Mouse (Mus musculus): ENCODE results near the gene Kcnb1. TPM values are rescaled to one million over a fixed set of nuclear protein-coding genes. Genes with fewer than 3 reads are reported as not detected.

Gene Kcnb1
- polyA plus RNA-seq, 1 experiment from 2014 or later: 0.85 TPM

DNA sequence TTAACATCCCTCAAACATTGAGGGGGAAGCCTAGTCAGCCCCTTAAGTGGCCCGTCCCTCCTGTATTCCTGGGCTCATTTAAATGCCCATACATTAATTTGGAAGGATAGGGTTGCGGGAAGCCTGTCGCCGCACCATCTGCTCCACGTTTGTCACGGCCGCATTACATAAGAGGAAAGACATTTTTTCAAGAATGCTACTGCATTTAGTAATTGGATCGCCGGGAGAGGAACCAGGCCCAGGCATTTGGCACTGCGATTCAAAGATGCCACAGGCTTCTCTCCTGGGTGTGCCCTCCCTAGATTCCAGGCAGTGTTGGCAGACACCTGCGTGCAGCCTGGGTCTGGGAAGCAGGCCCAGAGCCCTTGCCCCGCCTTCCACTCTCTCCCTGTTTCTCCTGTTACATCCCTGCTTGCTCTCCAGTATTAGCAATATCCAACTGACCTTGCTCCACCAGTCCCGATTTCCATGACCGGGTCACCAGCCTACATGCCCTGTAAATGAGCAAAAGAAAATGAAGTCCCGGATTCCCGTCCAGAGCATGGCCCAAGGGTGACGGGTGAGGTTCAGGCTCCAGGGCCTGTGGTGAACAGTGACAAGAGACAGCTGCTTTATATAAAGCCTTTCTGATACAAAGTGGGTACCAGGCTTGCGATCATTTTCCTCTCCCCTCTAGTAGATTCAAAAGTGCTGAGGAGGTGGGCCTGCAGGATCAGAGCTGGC is 110.3 kb downstream of the Kcnb1 start:
- 53% methylated on average over 18 of the region's 18 CpGs for WGBS
- no peak for ATAC-seq (ENCODE audit: insufficient number of reproducible peaks, insufficient read depth, low FRiP score, low read depth)
- Histone ChIP-seq H3K4me3 (ENCODE audit: control insufficient read depth in 1 of 2, insufficient read depth in 1 of 2, low read depth in 1 of 2, low read length in 2 of 2) (no peak overlapping the region), H3K36me3 (ENCODE audit: control insufficient read depth, insufficient read depth, low read length) (no peaks in the 10 kb centered on the region), H3K9ac (ENCODE audit: low read length) (no peak overlapping the region), H3K4me2 (ENCODE audit: low read length) (no peak overlapping the region), H3K4me1 (ENCODE audit: control insufficient read depth in 2 of 2, insufficient read depth in 2 of 2, low read length in 2 of 2) (peaks cover 8 to 12% of the 10 kb centered on the region in 2 experiments), H3K9me3 (ENCODE audit: control insufficient read depth, low read length) (no peaks in the 10 kb centered on the region), H3K27ac (replicated peaks in 1 of 2; ENCODE audit: control insufficient read depth in 1 of 2, insufficient read depth in 1 of 2, low read depth in 2 of 2, low read length in 2 of 2) (no peak overlapping the region), H3K27me3 (ENCODE audit: control insufficient read depth, insufficient read depth, low read length) (no peaks in the 10 kb centered on the region)

DNA sequence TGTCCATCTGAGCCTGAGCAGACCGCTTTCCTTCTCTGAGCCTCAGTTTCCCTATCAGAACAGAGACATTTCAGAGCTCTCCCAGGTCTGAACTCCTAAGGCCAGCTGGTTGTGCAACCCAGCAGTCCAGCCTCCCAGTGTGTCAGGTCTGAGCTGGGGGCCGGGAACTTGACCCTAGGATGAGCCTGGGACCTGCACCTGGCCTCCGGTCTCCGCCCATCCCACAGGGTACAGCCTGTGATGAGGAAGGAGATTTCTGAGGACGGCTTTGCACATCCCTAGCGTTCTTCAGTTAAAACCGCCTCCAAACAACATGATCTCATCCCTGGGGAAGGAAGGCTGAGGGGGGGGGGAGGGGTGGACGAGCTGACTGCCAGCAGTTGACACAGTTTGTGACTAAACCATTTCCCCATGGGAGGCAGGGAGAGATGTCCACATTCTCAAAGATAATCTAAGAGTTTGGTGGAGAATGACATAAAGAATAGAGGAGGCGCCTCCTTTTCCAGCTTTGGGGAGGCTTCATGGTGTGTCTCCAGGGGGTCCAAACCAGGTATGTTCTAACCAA is 110.9 kb downstream of the Kcnb1 start:
- Histone ChIP-seq H3K9ac (ENCODE audit: low read length) (no peak overlapping the region), H3K9me3 (ENCODE audit: control insufficient read depth, low read length) (no peaks in the 10 kb centered on the region), H3K4me3 (ENCODE audit: control insufficient read depth in 1 of 2, insufficient read depth in 1 of 2, low read depth in 1 of 2, low read length in 2 of 2) (no peak overlapping the region), H3K4me2 (ENCODE audit: low read length) (no peak overlapping the region), H3K27me3 (ENCODE audit: control insufficient read depth, insufficient read depth, low read length) (no peaks in the 10 kb centered on the region), H3K36me3 (ENCODE audit: control insufficient read depth, insufficient read depth, low read length) (no peaks in the 10 kb centered on the region), H3K27ac (replicated peaks in 1 of 2; ENCODE audit: control insufficient read depth in 1 of 2, insufficient read depth in 1 of 2, low read depth in 2 of 2, low read length in 2 of 2) (no peak overlapping the region), H3K4me1 (ENCODE audit: control insufficient read depth in 2 of 2, insufficient read depth in 2 of 2, low read length in 2 of 2) (peaks cover 8 to 12% of the 10 kb centered on the region in 2 experiments)
- whole genome bisulfite sequencing: 48% methylated on average over 9 of the region's 9 CpGs
- no peak for ATAC-seq (ENCODE audit: insufficient number of reproducible peaks, insufficient read depth, low FRiP score, low read depth)

DNA sequence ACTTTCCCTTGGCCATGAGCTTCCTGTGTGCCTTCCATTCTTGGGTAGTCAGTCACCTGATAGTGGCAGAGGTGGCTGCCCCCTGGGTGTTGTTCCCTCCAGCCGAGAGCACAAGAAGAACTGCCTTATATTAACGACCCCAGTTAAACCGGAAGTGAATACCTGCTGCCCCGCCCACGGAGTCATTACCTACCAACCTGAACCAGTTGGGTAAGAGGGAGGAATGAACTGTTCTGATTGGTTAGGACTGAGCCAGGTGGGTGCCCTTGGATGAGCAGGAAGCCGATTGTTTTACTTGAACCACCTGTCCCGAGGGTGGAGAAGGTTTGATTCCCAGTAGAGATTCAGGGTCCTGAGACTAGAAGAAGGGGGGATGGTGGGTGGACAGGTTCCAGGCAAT is 111.5 kb downstream of the Kcnb1 start:
- H3K27me3 ChIP-seq (ENCODE audit: control insufficient read depth, insufficient read depth, low read length): no peaks in the 10 kb centered on the region
- WGBS: 30% methylated on average over 7 of the region's 7 CpGs
- no peak for ATAC-seq (ENCODE audit: insufficient number of reproducible peaks, insufficient read depth, low FRiP score, low read depth)
- H3K9ac ChIP-seq (ENCODE audit: low read length): no peak overlapping the region; the same call in 1 of the 2 replicates
- no peak overlapping the region for H3K27ac ChIP-seq (replicated peaks in 1 of 2; ENCODE audit: control insufficient read depth in 1 of 2, insufficient read depth in 1 of 2, low read depth in 2 of 2, low read length in 2 of 2)
- no peak overlapping the region for H3K4me3 ChIP-seq (ENCODE audit: control insufficient read depth in 1 of 2, insufficient read depth in 1 of 2, low read depth in 1 of 2, low read length in 2 of 2)
- peaks cover 8 to 12% of the 10 kb centered on the region in 2 experiments for H3K4me1 ChIP-seq (ENCODE audit: control insufficient read depth in 2 of 2, insufficient read depth in 2 of 2, low read length in 2 of 2)
- no peak overlapping the region for H3K4me2 ChIP-seq (ENCODE audit: low read length)
- no peaks in the 10 kb centered on the region for H3K36me3 ChIP-seq (ENCODE audit: control insufficient read depth, insufficient read depth, low read length)
- no peaks in the 10 kb centered on the region for H3K9me3 ChIP-seq (ENCODE audit: control insufficient read depth, low read length)

DNA sequence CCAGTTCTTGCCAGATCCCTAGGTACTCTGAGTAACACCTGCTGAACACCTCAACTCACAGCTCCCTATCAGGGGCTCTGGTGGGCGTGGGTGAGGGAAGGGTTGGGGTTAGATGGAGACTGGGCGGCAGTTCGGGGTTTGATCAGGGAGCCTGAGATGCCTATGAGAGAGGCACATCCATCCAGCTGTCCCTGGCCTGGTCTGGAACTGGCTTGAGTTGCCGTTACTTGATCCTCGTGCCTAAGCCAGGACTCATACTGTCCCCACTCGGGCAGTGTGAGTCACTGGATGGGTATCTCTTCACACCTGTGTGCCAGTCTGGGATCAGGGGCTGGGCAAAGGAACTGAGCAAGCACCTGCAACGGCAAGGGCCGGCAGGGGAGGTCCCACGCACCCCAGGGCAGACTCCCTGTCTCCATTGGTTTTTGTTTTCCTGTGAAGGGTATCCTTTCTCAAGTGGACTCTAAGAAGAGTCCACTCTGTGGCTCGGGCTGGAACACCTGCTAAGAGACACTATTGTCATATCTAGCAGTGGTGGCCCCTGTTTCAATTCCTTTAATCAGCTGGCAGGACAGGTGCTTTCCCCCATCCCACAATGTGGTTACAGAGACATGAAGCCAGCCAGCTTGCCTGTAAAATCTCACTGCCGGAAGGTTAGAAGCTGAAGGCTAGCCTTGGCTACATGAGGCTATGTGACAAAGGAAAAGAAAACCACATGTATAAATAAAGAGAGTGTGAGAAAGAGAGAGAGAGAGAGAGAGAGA is 112.6 kb downstream of the Kcnb1 start:
- Histone ChIP-seq H3K9ac (ENCODE audit: low read length) (no peak overlapping the region), H3K4me1 (ENCODE audit: control insufficient read depth in 2 of 2, insufficient read depth in 2 of 2, low read length in 2 of 2) (peaks cover 8 to 12% of the 10 kb centered on the region in 2 experiments), H3K9me3 (ENCODE audit: control insufficient read depth, low read length) (no peaks in the 10 kb centered on the region), H3K36me3 (ENCODE audit: control insufficient read depth, insufficient read depth, low read length) (no peaks in the 10 kb centered on the region), H3K27ac (replicated peaks in 1 of 2; ENCODE audit: control insufficient read depth in 1 of 2, insufficient read depth in 1 of 2, low read depth in 2 of 2, low read length in 2 of 2) (no peak overlapping the region), H3K4me3 (ENCODE audit: control insufficient read depth in 1 of 2, insufficient read depth in 1 of 2, low read depth in 1 of 2, low read length in 2 of 2) (no peak overlapping the region), H3K4me2 (ENCODE audit: low read length) (no peak overlapping the region), H3K27me3 (ENCODE audit: control insufficient read depth, insufficient read depth, low read length) (no peaks in the 10 kb centered on the region)
- WGBS: 80% methylated on average over 11 of the region's 11 CpGs
- ATAC-seq (ENCODE audit: insufficient number of reproducible peaks, insufficient read depth, low FRiP score, low read depth): no peak

DNA sequence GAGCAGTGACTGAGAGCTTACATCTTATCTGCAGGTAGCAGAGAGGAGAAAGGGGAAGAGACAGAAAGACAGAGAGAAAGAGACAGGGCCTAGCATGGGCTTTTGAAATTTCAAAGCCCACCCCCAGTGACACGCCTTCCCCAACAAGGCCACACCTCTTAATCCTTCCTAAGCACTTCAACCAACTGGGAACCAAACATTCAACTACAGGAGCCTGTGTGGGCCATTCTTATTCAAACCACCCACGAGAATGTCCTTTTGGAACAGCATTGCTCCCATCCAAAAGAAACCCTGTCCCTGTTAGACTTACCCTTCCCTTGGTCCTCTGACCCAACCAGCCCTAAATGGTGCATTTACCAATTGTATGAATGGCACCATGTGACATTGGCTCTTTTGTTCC is 113.2 kb downstream of the Kcnb1 start:
- Histone ChIP-seq H3K9ac (ENCODE audit: low read length) (no peak overlapping the region), H3K27me3 (ENCODE audit: control insufficient read depth, insufficient read depth, low read length) (no peaks in the 10 kb centered on the region), H3K4me2 (ENCODE audit: low read length) (no peak overlapping the region), H3K4me1 (ENCODE audit: control insufficient read depth in 2 of 2, insufficient read depth in 2 of 2, low read length in 2 of 2) (peaks cover 8 to 12% of the 10 kb centered on the region in 2 experiments), H3K4me3 (ENCODE audit: control insufficient read depth in 1 of 2, insufficient read depth in 1 of 2, low read depth in 1 of 2, low read length in 2 of 2) (no peak overlapping the region), H3K9me3 (ENCODE audit: control insufficient read depth, low read length) (no peaks in the 10 kb centered on the region), H3K27ac (replicated peaks in 1 of 2; ENCODE audit: control insufficient read depth in 1 of 2, insufficient read depth in 1 of 2, low read depth in 2 of 2, low read length in 2 of 2) (no peak overlapping the region), H3K36me3 (ENCODE audit: control insufficient read depth, insufficient read depth, low read length) (no peaks in the 10 kb centered on the region)
- 77% methylated on average over 2 of the region's 2 CpGs for WGBS
- ATAC-seq (ENCODE audit: insufficient number of reproducible peaks, insufficient read depth, low FRiP score, low read depth): no peak

DNA sequence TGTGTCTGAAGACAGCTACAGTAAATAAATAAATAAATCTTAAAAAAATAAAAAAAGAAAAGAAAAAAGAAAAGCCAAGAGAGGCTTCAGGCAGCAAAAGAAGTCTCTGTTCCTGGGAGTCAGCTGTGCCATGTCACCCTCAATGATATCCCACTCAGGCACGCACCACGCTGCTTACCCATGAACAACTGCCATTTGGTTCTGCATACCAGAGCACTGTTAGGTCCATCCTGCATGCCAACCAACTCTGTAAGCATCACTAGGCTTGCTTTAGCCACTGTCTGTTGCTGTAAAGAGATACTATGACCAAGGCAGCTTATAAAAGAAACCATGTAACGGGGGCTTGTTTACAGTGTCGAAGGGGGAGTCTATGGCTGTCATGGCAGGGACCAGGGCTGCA is 113.6 kb downstream of the Kcnb1 start:
- WGBS: 88% methylated on average over 4 of the region's 4 CpGs

DNA sequence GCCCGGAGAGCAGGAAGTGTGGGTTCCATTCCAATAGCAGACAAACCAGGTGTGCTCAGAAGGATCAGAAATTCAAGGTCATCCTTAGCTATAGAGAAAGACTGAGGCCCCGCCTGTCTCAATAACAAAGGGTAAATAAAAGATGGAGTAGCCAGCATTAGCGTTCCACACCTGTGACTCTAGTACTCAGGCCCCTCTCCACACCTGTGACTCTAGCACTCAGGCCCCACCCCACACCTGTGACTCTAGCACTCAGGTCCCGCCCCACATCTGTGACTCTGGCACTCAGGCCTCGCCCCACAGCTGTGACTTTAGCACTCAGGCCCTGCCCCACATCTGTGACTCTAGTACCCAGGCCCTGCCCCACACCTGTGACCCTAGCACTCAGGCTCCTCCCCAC is 115.4 kb downstream of the Kcnb1 start:
- no peak overlapping the region for H3K4me2 ChIP-seq (ENCODE audit: low read length)
- no peak overlapping the region for H3K4me3 ChIP-seq (ENCODE audit: control insufficient read depth in 1 of 2, insufficient read depth in 1 of 2, low read depth in 1 of 2, low read length in 2 of 2)
- WGBS: 88% methylated on average over 5 of the region's 5 CpGs
- H3K36me3 ChIP-seq (ENCODE audit: control insufficient read depth, insufficient read depth, low read length): no peaks in the 10 kb centered on the region
- H3K27ac ChIP-seq (replicated peaks in 1 of 2; ENCODE audit: control insufficient read depth in 1 of 2, insufficient read depth in 1 of 2, low read depth in 2 of 2, low read length in 2 of 2): no peak overlapping the region
- peaks cover 14 to 17% of the 10 kb centered on the region in 2 experiments for H3K4me1 ChIP-seq (ENCODE audit: control insufficient read depth in 2 of 2, insufficient read depth in 2 of 2, low read length in 2 of 2)
- no peak overlapping the region for H3K9ac ChIP-seq (ENCODE audit: low read length)
- ATAC-seq (ENCODE audit: insufficient number of reproducible peaks, insufficient read depth, low FRiP score, low read depth): no peak
- H3K9me3 ChIP-seq (ENCODE audit: control insufficient read depth, low read length): no peaks in the 10 kb centered on the region
- H3K27me3 ChIP-seq (ENCODE audit: control insufficient read depth, insufficient read depth, low read length): no peaks in the 10 kb centered on the region

More for the DNA sequence above, 113.6 kb downstream of the Kcnb1 start:
- H3K4me3 ChIP-seq (ENCODE audit: control insufficient read depth in 1 of 2, insufficient read depth in 1 of 2, low read depth in 1 of 2, low read length in 2 of 2): no peak overlapping the region
- no peak overlapping the region for H3K9ac ChIP-seq (ENCODE audit: low read length)
- peaks cover 8 to 13% of the 10 kb centered on the region in 2 experiments for H3K4me1 ChIP-seq (ENCODE audit: control insufficient read depth in 2 of 2, insufficient read depth in 2 of 2, low read length in 2 of 2)
- H3K27me3 ChIP-seq (ENCODE audit: control insufficient read depth, insufficient read depth, low read length): no peaks in the 10 kb centered on the region
- H3K9me3 ChIP-seq (ENCODE audit: control insufficient read depth, low read length): no peaks in the 10 kb centered on the region
- H3K27ac ChIP-seq (replicated peaks in 1 of 2; ENCODE audit: control insufficient read depth in 1 of 2, insufficient read depth in 1 of 2, low read depth in 2 of 2, low read length in 2 of 2): no peak overlapping the region
- no peak overlapping the region for H3K4me2 ChIP-seq (ENCODE audit: low read length)
- H3K36me3 ChIP-seq (ENCODE audit: control insufficient read depth, insufficient read depth, low read length): no peaks in the 10 kb centered on the region
- ATAC-seq (ENCODE audit: insufficient number of reproducible peaks, insufficient read depth, low FRiP score, low read depth): no peak
